Mouse (Mus musculus): ENCODE data around the gene Fam183b. TPM values are rescaled to one million over a fixed set of nuclear protein-coding genes. Genes with fewer than 3 reads are reported as not detected.
"Not testable (repeated sequence)": the region's sequence is repeated elsewhere in the genome, so short reads cannot be mapped to it uniquely, and the experiment has no call there.

Gene Fam183b
- total RNA-seq, 2 experiments from 2014 or later = 0.52 TPM; not detected in 1

- DNase-seq (ENCODE audit: low spot score in 2 of 2) = no peak
Observed at GRCm38 (mm10) chr11:58782480-58783089, 19.2 kb downstream of the Fam183b start, which contains the start of gene Olfr314. Olfr314 (plus strand) TSS chr11:58782952.

GRCm38 (mm10) chr11:58772888-58773287, 28.9 kb downstream of the Fam183b start, which contains the start of gene Olfr315:
Olfr315 (plus strand) TSS chr11:58773188.
- DNase-seq (ENCODE audit: low spot score in 2 of 2) = no peak

- no peak for DNase-seq (ENCODE audit: low spot score in 2 of 2)
Observed at GRCm38 (mm10) chr11:58752434-58752833, 49.3 kb downstream of the Fam183b start, which contains the start of gene Olfr316. Olfr316 (plus strand) TSS chr11:58752734.

- DNase-seq (ENCODE audit: low spot score in 2 of 2) = not testable (repeated sequence)
Observed at GRCm38 (mm10) chr11:58751096-58751495, 50.7 kb downstream of the Fam183b start.

Other genes starting within 250 kb of the Fam183b start
- not detected for gene Olfr328, start 246.3 kb downstream of the Fam183b start, total RNA-seq (2021)
- not detected for gene Olfr224, start 231.4 kb downstream of the Fam183b start, total RNA-seq (2021)
- gene Olfr325, start 224.2 kb downstream of the Fam183b start, total RNA-seq (2021) = not detected
- not detected for gene Olfr324, start 206.8 kb downstream of the Fam183b start, total RNA-seq (2021)
- not detected for gene 2210407C18Rik, start 185.9 kb downstream of the Fam183b start, total RNA-seq (2021)
- not detected for gene Olfr323, start 171.5 kb downstream of the Fam183b start, total RNA-seq (2021)
- gene Trim58, start 161.5 kb downstream of the Fam183b start, total RNA-seq (2021) = under 1 TPM in 1 of 2 experiments, not detected in 1; 0.13 TPM
- not detected for gene Olfr322, start 143.2 kb downstream of the Fam183b start, total RNA-seq (2021)
- gene Olfr320, start 120.9 kb downstream of the Fam183b start, total RNA-seq (2021) = not detected
- not detected for gene Olfr319, start 102.8 kb downstream of the Fam183b start, total RNA-seq (2021)
- not detected for gene Olfr318, start 77.9 kb downstream of the Fam183b start, total RNA-seq (2021)
- gene Olfr317, start 62.7 kb downstream of the Fam183b start, total RNA-seq (2021) = not detected
- not detected for gene Olfr316, start 49.2 kb downstream of the Fam183b start, total RNA-seq (2021)
- not detected for gene Olfr315, start 28.8 kb downstream of the Fam183b start, total RNA-seq (2021)
- gene Olfr314, start 19.0 kb downstream of the Fam183b start, total RNA-seq (2021) = not detected
- not detected for gene Olfr313, start 13.0 kb upstream of the Fam183b start, total RNA-seq (2021)
- not detected for gene Olfr312, start 27.3 kb upstream of the Fam183b start, total RNA-seq (2021)
- gene Olfr311, start 37.3 kb upstream of the Fam183b start, total RNA-seq (2021) = not detected
- 1 to 10 TPM; 3.7 to 4.5 TPM for gene Gm12258, start 45.2 kb upstream of the Fam183b start, total RNA-seq (2021)
- gene 2810021J22Rik, start 65.3 kb upstream of the Fam183b start, total RNA-seq (2021) = 1 to 10 TPM; 3.2 to 3.6 TPM
- 1 to 10 TPM; 6.9 to 8.1 TPM for gene Zfp39, start 102.3 kb upstream of the Fam183b start, total RNA-seq (2021)
- under 1 TPM in 1 of 2 experiments, not detected in 1; 0.18 TPM for gene Btnl10, start 115.9 kb upstream of the Fam183b start, total RNA-seq (2021)
- 100 to 1,000 TPM; 161 to 162 TPM for gene Rnf187, start 137.0 kb upstream of the Fam183b start, total RNA-seq (2021)
- 10 to 100 TPM in 1 of 2 experiments, 1 to 10 TPM in 1; 9.8 to 17.0 TPM for gene Hist3h2ba, start 147.0 kb upstream of the Fam183b start, total RNA-seq (2021)
- gene Hist3h2a, start 152.7 kb upstream of the Fam183b start, total RNA-seq (2021) = 10 to 100 TPM; 37.1 to 42.7 TPM
- under 1 TPM; 0.23 to 0.29 TPM for gene Trim17, start 152.7 kb upstream of the Fam183b start, total RNA-seq (2021)
- gene Trim11, start 176.1 kb upstream of the Fam183b start, total RNA-seq (2021) = 10 to 100 TPM; 16.7 to 19.6 TPM

All from gastrocnemius, postnatal 4 days (tissue).